Mouse (Mus musculus) urinary bladder, adult 2 months (tissue): Measurements from ENCODE around the gene Cacna1g. TPM values are rescaled to one million over a fixed set of nuclear protein-coding genes. Genes with fewer than 3 reads are reported as not detected.

ENCODE experiments used
- DNase-seq: peaks from one replicate; pipeline ENCODE4 v3.0.0; 2022; ENCODE audit warnings: low spot score
- polyA plus RNA-seq: library from polyadenylated mRNA; depleted of rRNA; stranded (reverse); fragments of >200 nt; gene quantifications from 2 replicates; pipeline ENCODE4 v1.2.3, GENCODE M21; 2012; rRNA removed

Gene Cacna1g
- polyA plus RNA-seq, 1 experiment: 2.6 TPM

DNA sequence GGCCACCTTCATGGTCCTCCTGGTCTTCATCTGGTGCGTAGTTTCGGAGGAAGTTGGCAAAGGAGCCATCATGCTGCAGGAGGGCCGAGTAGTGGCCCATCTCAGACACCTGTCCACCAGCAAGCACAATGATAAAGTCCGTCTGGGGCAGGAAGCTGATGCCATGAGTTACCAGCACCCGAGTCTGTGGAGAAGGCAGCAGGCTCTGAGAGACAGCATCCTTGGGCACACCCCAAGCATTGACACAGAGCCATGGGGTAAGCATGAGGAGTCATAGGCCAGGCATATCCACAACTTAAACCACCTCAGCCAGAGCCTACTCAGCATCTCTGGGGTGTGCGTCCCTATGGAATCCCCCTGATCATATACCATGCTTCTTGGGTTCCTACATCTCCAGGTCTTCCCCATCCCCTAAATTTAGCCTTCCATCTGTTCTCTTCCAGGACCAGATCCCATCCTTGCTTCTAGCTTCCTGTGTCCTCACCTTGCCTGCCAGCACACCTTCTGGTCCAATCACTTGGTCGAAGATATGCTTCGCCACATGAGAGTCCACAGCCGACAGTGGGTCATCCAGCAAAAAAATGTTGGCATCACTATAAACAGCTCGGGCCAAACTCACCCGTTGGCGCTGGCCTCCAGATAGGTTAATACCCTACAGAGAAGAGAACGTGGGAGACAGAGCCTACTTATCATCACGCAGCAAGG lies 112.7 kb downstream of the Cacna1g start:
- DNase-seq: no peak

DNA sequence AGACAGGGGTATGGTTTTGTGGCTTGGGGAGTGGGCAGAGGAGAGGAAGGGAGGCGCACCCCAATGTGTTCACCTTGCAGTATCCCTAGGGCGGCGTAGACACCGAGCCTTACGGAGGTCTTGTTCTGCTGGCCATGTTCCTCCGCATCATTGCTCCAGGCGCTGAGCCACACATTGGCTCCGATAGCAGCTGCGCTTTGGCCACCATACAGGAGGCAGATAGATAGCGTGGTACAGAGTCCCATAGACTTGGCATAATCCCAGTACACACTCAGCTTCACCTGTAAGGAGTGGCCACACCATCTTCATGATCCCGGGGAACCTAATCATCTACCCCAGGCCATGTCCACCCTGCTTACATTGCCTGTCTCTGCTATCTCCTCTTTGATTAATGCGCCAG lies 114.8 kb downstream of the Cacna1g start:
- no peak for DNase-seq

Other genes starting within 250 kb of the Cacna1g start
- 3.6 and 4.7 TPM in 2 replicates for gene Wfikkn2, start 228.2 kb downstream of the Cacna1g start, polyA plus RNA-seq
- gene Gm21885, start 192.3 kb downstream of the Cacna1g start, polyA plus RNA-seq: not detected in 2 replicates
- 84.6 and 102 TPM in 2 replicates for gene Luc7l3, start 152.2 kb downstream of the Cacna1g start, polyA plus RNA-seq
- gene Ankrd40, start 146.2 kb downstream of the Cacna1g start, polyA plus RNA-seq: 65.6 and 75.4 TPM in 2 replicates
- 84.7 and 95.3 TPM in 2 replicates for gene Abcc3, start 81.2 kb downstream of the Cacna1g start, polyA plus RNA-seq
- 0.06 TPM in 1 of 2 replicates, not detected in the other for gene Spata20, start 12.0 kb upstream of the Cacna1g start, polyA plus RNA-seq
- gene Epn3, start 25.8 kb upstream of the Cacna1g start, polyA plus RNA-seq: 28.5 and 34.1 TPM in 2 replicates
- gene Mycbpap, start 47.5 kb upstream of the Cacna1g start, polyA plus RNA-seq: 1.7 and 2.0 TPM in 2 replicates
- gene Rsad1, start 75.1 kb upstream of the Cacna1g start, polyA plus RNA-seq: 14.3 and 16.7 TPM in 2 replicates
- 0.17 and 0.29 TPM in 2 replicates for gene Chad, start 90.8 kb upstream of the Cacna1g start, polyA plus RNA-seq
- 29.6 and 31.8 TPM in 2 replicates for gene Acsf2, start 127.7 kb upstream of the Cacna1g start, polyA plus RNA-seq
- gene Lrrc59, start 155.6 kb upstream of the Cacna1g start, polyA plus RNA-seq: 62.8 and 64.7 TPM in 2 replicates
- gene Mrpl27, start 179.6 kb upstream of the Cacna1g start, polyA plus RNA-seq: 93.5 and 105 TPM in 2 replicates
- 0.52 and 0.53 TPM in 2 replicates for gene Eme1, start 179.8 kb upstream of the Cacna1g start, polyA plus RNA-seq
- 12.7 and 15.9 TPM in 2 replicates for gene Xylt2, start 203.3 kb upstream of the Cacna1g start, polyA plus RNA-seq
- gene Gm11541, start 230.3 kb upstream of the Cacna1g start, polyA plus RNA-seq: not detected in 2 replicates